Mouse (Mus musculus) liver, embryonic 14.5 days (tissue): ENCODE results near the gene Ubxn2a.

Source experiments
- CTCF ChIP-seq: IDR thresholded peaks from 2 replicates; pipeline ENCODE4 v1.5.1; 2016; ENCODE audit warnings: antibody characterized with exemption, low read depth, control low read depth
- EP300 ChIP-seq: IDR thresholded peaks from 2 replicates; pipeline ENCODE4 v1.6.1; 2016; ENCODE audit warnings: antibody characterized with exemption, low read depth

DNA sequence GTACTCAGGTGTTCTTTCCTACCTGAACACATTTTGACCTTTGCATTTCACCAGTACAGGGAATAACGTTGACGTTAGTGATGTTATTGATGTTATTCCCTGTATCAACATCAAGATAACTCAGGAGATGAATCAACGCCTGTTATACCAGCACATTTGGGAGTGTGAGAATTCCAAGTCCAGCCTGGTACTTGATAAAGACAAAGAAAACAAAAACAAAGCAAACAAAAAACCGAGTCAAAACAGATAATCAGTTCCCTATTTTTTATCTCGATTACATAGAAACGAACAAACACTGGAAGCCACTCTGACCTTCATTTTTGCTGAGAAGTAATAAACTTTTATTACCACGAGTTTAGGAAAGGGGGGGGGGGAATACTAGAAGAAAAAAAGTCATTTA lies 1.0 kb downstream of the Ubxn2a start:
- TF ChIP-seq CTCF (no peak), EP300 (no peak)
